Mouse (Mus musculus) mature B cell (primary cell): ENCODE measurements around the gene Tnfrsf13c.

ENCODE experiments used
- in situ Hi-C: fragments of 300-500 bp; cut with MboI; formaldehyde crosslinking; loops from 2 replicates; pipeline ENCODE4 v1.14.3; 2019

Tnfrsf13c gene

DNA sequence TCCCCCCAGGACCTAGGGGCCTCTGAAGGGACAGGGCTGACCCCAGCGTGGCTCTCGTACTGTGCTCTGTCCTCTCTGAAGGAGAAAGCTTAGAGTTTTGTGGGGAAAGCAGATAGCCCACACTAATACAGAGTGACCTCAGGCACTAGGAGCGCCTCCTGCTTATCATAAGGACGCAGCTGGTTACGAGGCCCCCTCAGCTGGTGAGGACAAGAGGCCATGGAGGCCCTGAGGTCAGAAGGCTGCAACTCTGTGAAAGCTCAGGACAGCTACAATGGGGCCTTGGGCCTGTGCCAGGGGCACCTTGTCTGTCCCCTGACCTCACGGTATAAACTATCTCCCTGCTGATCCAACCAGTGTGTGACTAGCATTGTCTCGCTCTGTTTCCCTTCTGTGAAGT, 40.0 kb downstream of the Tnfrsf13c start:
- in situ Hi-C loops, result no loop called here

DNA sequence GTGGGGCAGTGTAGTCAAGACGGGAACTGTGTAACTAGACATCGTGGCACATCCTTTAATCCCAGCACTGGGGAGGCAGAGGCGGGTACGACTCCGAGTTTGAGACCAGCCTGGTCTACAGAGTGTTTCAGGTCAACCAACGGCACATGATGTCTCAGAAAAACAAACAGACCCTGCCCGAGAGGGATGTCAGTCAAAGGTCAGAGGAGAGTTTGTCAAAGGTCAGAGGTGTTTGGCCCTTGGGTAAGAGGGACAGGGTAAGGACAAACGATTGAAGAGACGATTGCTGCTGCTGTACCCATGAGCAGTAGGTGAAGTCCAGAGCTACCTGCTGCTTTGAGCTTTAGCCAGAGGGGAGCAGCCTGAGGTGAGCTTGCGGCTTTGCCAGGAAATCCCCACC, 40.6 kb downstream of the Tnfrsf13c start:
- in situ Hi-C loops, result no loop called here

- in situ Hi-C loops, result no loop called here
Observed at GRCm38 (mm10) chr15:82182311-82182710, 41.9 kb downstream of the Tnfrsf13c start.

DNA sequence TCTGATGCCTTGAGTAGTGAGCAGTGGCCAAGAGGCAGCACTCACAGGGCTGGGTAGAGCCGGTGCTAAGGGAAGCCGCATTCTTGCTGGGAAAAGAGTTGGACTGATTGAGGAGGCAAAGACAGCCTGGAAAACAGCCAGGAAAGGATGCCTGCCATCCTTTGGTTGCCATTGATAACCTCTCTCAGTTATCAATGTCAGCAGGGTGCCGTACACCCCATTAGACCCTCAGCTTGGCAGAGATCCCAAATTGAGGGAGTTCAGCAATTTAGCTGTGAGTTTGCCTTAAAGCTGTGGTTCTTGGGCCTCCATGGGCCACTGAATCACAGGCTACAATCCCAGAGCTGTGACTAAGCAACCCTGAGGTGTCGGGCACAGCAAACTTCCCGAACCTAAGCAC, 43.0 kb downstream of the Tnfrsf13c start:
- in situ Hi-C loops, result no loop called here

DNA sequence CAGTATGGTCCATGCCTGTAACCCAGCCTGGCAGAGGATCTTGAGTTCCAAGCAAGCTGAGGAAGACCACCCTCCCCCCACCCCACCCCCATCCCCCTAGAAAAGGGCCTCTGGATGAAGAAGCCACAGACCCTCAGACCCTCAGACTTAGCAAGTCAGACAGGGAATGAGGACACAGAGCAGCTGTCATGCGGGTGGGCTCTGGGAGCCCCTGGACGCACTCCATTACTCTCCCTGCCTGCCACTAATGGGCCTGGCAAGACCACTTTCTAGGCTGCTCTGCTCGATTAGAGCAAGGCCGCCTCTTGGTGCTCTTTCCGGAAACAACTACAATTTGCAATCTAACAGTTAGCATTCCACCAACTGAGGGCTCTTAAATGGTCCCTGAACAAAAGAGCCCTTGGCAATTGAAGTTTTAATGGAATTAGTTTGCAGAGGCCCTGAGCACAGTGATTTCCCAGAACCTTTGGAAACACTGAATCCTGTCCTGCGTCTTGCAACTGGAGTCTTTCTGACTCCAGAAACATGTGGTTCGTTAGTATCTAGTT, 46.4 kb downstream of the Tnfrsf13c start:
- in situ Hi-C loops, result no loop called here

DNA sequence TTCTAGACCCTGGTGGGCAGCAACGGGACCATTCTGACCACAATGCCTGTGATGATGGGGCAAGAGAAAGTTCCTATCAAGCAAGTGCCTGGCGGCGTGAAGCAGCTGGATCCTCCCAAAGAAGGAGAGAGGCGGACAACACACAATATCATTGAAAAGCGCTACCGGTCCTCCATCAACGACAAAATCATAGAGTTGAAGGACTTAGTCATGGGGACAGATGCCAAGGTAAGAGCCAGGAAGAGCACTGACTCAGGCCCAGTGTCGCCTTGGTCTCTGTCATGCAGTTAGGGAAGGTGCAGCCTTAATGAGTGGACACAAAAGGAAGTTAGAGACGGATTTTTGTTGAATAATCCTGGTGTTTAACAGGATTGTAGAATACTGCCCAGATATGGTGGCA, 49.1 kb downstream of the Tnfrsf13c start:
- in situ Hi-C loops, result no loop called here

DNA sequence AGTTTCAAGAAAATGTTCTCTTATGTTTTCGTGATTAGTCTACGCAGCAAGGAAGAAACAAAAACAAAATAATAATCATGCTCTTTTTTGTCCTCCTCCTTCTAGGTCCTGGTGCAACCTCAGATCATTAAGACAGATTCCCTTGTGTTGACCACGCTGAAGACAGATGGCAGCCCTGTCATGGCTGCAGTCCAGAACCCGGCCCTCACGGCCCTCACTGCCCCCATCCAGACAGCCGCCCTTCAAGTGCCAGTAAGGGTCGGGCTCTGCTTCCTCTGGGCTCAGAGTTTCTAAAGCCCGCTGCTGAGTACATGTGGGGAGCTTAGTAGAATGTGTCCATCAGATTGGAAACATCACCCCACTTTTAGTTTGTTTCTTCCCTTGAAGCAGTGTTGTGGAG, 51.5 kb downstream of the Tnfrsf13c start:
- in situ Hi-C loops, result no loop called here
